Mouse (Mus musculus) cerebellum, postnatal 14 days (tissue): ENCODE results near the gene Arl2.

ENCODE experiments used
- DNase-seq, 2 experiments: peaks; one replicate each; pipeline ENCODE4 v3.0.0; 2021; ENCODE audit warnings: mixed read lengths in 2 of 2

The Arl2 gene

DNA sequence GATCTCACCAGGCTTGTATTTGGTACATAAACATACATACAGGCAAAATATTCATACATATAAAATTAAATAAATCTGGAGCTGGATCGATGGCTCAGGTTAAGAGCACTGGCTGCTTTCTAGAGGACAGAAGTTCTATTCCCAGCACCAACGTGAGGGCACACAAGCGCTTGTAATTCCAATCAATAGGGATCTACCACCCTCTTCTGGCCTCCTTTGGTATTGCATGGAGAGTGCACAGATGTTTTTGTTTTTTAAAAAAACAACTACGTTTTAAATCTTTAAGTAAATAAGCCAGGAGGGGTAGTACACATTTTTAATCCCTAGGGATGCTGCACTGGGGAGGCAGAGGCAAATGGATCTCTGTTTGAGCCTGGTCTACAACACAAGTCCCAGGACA is 15.1 kb downstream of the Arl2 start:
- peak; percentile 68 to 82 for DNase-seq

- no peak for DNase-seq
These were observed 16.4 kb downstream of the Arl2 start for GRCm38 (mm10) chr19:6124898-6125297.

GRCm38 (mm10) chr19:6123330-6123729 is 18.0 kb downstream of the Arl2 start:
- DNase-seq: peak in 1 of 2 experiments; percentile 38

DNA sequence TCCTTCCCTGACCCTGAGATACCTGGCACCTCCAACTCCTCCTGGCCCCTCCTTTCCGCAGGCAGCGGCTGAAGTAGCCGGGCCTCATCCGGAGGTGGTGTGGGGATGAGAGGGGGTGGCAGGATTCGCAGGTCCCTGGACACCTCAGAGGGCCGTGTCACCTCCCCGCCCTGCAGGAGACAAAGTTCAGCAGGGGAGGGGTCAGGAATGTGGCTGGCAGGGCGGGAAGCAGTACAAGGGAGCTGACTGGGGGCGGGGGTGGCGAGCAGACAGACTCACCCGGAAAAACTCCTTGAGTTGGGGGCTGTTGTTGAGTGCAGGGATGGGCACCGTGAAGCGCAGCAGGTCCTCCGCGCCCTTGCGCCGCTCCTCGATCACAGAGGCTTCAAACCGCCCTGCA is 19.6 kb downstream of the Arl2 start:
- DNase-seq: no peak

DNA sequence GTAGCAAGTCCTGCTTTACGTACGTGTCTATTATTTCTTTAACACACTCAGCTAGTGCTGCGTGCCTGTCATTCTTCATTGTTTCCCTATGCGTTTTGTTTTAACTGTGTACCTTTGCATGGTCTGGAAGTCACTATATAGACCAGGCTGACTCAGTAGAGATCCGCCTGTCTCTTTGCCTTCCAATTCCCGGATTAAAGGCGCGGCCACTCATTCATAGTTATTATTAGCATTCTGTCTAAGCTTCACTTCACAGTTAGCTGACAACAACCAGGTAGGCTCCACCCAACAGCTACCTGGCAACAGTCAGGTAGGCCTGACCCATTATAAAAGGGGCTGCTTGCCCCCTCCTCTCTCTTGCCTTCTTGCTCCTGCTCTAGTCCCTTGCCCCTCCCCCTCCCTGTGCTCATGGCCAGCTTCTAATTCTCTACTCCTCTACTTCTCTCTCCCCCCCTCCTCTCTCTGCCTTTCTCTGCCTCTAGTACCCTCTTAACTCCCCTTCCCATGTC is 22.6 kb downstream of the Arl2 start:
- DNase-seq: peak; percentile 45 to 63

DNA sequence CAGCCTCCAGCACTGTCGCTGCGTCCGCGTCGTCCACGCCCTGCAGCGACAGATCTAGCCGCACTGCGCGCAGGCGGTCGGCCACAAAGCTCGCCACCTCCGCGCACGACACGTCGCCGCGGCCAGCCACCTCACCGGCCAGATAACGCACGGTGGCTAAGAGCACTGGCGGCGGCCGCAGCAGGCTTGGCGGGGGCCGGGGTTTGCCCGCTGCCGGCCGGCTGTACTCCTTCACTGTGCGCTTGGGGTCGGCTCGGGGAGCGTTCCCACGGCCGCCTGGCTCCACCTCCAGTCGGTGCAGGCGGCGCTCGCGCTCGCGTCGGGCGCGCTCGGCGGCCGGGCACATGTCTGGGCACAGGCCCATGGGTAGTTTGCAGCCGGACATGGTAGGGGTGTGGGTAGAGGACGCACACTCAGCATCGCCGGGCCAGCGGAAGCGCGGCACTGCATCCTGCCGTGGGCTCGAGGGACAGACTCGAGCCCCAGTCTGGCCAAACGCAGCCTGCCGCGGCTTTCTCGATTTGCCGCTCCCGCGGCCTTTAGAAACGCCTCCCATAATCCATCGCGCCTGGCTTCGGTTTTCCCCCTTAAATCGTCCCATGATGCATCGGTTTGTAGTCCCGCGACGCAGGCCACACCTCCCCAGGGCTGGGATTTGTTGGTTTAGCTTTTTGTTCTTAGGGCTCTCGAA is 23.2 kb downstream of the Arl2 start, which contains the start of gene Sac3d1:
Gene Sac3d1 (minus strand): TSS at position 665 of the 691 bp plus-strand sequence.
- peak; percentile 89 to 90 for DNase-seq

DNA sequence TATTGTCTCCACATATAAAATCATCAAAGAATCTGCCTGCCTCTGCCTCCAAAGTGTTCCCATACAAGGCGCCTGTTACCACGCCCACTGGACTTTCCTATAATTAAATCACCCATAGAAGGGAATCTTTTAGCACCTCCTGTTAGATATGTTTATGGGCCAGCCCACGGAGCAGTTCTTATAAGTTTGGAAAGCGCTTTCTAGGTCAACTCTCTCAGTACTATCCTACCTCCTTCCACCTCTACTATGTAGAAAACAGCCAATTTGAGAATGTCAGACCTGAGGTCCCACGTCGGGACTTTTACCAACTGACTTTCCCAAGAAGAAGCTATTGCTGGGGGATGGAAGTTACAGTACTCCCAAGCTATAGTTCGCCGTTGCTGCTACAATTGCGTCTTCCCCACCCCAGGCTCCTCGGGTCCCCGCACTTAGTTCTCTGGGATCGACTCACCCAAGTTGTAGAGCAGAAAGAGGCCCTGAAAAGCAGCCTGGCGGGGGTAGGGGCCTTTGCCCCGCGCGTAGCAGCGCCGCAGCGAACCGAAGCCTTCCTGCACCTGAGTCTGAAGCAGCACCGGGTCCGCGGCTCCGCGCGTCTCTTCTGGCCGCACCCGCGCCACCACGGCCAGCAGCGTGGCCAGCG is 23.9 kb downstream of the Arl2 start:
- DNase-seq: no peak

DNA sequence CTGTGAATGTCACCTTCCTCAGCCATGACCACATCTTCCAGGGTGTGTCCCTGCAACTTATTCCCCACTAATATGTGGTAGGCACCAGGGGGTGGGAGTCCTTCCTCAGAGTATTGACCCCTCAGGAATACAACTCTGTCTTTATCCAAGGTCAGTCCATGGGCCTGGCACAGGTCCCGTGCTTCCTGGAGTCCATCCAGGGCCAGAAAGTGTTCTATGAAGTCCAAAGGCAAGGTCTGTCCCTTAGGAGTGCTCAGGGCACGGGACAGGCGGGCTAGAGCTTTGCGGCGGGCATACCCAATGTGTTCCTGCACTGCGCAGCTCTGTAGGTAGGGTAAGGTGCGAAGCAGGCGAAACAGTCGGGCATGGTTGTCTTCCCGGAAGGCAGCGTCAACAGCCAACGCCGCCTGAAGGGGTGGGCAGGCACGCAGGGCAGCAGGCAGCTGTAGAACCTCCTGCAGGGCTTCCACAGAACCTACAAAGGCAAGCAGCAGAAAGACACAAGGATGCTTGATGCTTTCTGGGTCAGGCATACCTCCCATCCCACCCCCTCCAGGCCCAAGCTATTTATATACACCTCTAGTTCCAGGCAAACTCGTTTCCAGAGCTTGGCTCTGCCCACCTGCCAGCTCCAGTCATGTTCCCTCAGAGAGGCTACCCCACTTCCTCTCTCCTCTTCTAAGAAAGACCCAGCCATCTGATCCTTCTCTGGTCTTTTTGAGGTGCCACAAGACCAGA is 25.1 kb downstream of the Arl2 start:
- peak; percentile 43 to 52 for DNase-seq

GRCm38 (mm10) chr19:6113116-6113515 is 28.2 kb downstream of the Arl2 start:
- DNase-seq: no peak

DNA sequence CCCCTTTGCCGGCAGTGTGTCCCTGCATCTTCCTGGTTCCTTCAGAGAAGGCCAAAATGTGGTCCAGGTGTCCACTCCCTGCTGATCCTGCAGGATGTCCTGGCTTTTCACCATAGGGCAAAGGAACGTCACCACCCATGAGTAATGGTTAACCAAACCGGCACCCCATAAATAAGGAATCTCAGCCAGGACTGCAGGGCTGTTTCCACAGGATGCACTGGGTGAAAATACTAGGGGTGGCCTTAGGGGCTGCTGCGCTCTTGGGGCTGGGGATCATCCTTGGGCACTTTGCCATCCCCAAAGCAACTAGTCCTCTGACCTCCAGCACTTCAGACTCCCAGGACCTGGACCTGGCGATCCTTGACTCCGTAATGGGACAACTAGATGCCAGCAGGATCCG is 35.8 kb downstream of the Arl2 start, which contains the start of gene Naaladl1:
Gene Naaladl1 (plus strand): TSS at position 197 of the 400 bp plus-strand sequence.
- no peak for DNase-seq

DNA sequence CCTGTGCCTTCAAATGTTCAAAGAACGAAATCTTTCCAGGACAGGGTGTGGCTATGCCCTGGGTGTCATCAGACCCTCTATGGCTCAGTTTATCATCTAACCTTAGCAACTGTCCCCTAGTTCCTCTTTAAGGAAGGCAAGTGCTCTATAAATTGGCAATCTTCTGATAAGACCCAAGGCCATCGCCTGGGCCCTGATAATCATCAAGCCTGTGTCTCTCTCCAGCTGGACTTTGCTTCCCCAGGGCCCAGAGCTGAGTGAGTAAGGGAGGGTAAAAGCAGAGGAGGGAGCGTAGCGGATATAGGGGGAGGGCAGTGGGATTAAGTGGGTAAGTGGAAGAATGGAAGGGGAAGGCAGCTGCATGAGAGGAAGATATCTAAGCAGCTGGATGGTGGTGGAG is 36.9 kb downstream of the Arl2 start:
- no peak for DNase-seq

- no peak for DNase-seq
These were observed 39.0 kb downstream of the Arl2 start for GRCm38 (mm10) chr19:6102169-6102853.

GRCm38 (mm10) chr19:6101186-6101585 is 40.2 kb downstream of the Arl2 start:
- DNase-seq: no peak

- no peak for DNase-seq
These were observed 43.5 kb downstream of the Arl2 start for GRCm38 (mm10) chr19:6097847-6098246.

GRCm38 (mm10) chr19:6094119-6094518 is 47.2 kb downstream of the Arl2 start, which contains the start of gene AC131692.1:
Gene AC131692.1 (plus strand): TSS chr19:6094419.
- DNase-seq: no peak

DNA sequence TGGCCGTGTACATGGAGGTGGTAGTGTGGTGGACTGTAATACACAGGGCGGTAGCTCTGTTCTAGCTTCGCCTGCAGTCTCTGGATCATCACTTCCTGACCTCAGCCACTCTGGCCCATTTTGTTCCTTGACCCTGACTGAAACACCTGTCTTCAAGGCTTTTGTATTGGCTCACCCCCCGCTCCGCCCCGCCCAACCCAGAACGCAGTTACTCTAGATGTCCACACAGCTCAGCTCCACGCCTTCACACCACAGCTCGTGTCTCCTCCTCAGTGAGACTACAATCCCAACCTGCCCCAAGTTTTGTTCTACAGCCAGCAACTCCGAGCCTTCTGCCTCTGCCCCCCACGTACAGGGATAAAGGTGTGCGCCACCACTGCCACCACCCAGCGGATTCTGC is 52.5 kb downstream of the Arl2 start:
- DNase-seq: no peak

- DNase-seq: peak; percentile 45 to 56
These were observed 55.9 kb downstream of the Arl2 start for GRCm38 (mm10) chr19:6085417-6085879.

DNA sequence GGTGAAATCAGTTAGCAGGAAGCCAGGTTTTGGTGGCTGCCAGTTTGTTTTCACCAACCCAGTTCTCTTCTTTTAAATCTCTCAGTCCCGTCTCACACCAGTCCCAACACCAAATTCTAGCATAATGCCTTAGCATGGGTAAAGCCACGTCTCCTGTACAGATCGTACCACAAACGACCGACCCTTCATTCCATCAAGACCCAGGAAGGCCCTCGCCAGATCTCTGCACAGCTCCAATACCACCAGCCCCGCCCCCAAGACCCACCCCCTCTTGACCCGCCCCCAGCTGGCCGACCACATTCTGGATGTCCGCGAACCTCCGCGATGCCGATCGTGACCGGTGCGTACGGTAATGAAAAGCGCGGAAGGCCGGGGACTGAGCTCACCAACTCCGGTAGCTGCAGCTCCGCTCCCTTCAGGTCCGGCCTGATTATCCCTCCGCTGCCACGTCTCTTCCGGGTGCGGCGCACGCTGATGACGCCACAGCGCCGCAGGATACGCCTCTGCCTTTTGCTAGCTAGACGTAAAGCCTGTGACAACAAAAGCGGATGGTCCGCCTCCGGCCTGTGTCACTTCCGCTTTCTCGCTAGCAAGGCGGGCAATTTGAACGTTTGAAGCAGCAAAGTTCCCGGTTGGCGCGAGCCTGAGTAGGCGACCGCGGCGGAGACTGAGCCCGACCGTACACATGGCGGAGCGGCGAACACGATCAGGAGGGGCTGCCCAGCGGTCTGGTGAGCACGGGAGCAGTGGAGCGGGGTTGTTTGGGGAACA is 56.7 kb downstream of the Arl2 start, which contains the start of the genes Zfpl1 and Cdca5:
Gene Zfpl1 (minus strand): TSS at position 479 of the 771 bp plus-strand sequence.
Gene Cdca5 (plus strand): TSS at position 506 of the 771 bp plus-strand sequence.
- peak; percentile 98 to 99 for DNase-seq
